Mouse (Mus musculus) splenic B cell, adult 2 months (primary cell): ENCODE results near the gene 4933411K16Rik.
A peak's percentile ranks its signal among the peaks of the same experiment; 100 is the strongest.
"Not testable (repeated sequence)": the region's sequence is repeated elsewhere in the genome, so short reads cannot be mapped to it uniquely, and the experiment has no call there.

Source experiments
- DNase-seq: peaks from one replicate; pipeline ENCODE4 v3.0.0-alpha.2; 2011; ENCODE audit warnings: low read depth, low spot score
- H3K27me3 ChIP-seq: 2 replicates; pipeline ENCODE4 v1.6.1; 2012; ENCODE audit warnings: mild to moderate bottlenecking, low read length, moderate library complexity, mixed read lengths; ENCODE audit not compliant: control insufficient read depth, poor library complexity, insufficient read depth, severe bottlenecking
- H3K36me3 ChIP-seq: 2 replicates; pipeline ENCODE4 v1.6.1; 2012; ENCODE audit warnings: mild to moderate bottlenecking, low read length, moderate library complexity, mixed read lengths; ENCODE audit not compliant: control insufficient read depth, poor library complexity, insufficient read depth, severe bottlenecking

Gene 4933411K16Rik

GRCm38 (mm10) chr19:42079006-42079405 lies 27.0 kb downstream of the 4933411K16Rik start:
- no peak for DNase-seq
- Histone ChIP-seq H3K36me3 (no peaks in the 10 kb centered on the region), H3K27me3 (no peaks in the 10 kb centered on the region)

- no peaks in the 10 kb centered on the region for H3K27me3 ChIP-seq
- DNase-seq: no peak
- H3K36me3 ChIP-seq: no peaks in the 10 kb centered on the region
These were observed 27.9 kb downstream of the 4933411K16Rik start for GRCm38 (mm10) chr19:42079950-42080349.

GRCm38 (mm10) chr19:42080469-42080868 lies 28.4 kb downstream of the 4933411K16Rik start:
- no peak for DNase-seq
- no peaks in the 10 kb centered on the region for H3K36me3 ChIP-seq
- H3K27me3 ChIP-seq: no peaks in the 10 kb centered on the region

- H3K27me3 ChIP-seq, H3K36me3 ChIP-seq, DNase-seq: not testable (repeated sequence)
These were observed 29.6 kb downstream of the 4933411K16Rik start for GRCm38 (mm10) chr19:42081613-42082012.

GRCm38 (mm10) chr19:42085690-42086089 lies 33.6 kb downstream of the 4933411K16Rik start:
- no peaks in the 10 kb centered on the region for H3K36me3 ChIP-seq
- no peak for DNase-seq
- no peaks in the 10 kb centered on the region for H3K27me3 ChIP-seq

- DNase-seq: peak; percentile 61
These were observed 34.1 kb downstream of the 4933411K16Rik start, which contains the start of gene Morn4 for GRCm38 (mm10) chr19:42086166-42086565. Gene Morn4 (minus strand): TSS chr19:42086357.

GRCm38 (mm10) chr19:42089103-42089747 lies 37.2 kb downstream of the 4933411K16Rik start:
- peak; percentile 83 for DNase-seq
- no peaks in the 10 kb centered on the region; the same call in 1 of the 2 replicates for H3K36me3 ChIP-seq
- H3K27me3 ChIP-seq: no peaks in the 10 kb centered on the region

More at GRCm38 (mm10) chr19:42086166-42086565, 34.1 kb downstream of the 4933411K16Rik start, which contains the start of gene Morn4:
- Histone ChIP-seq H3K27me3 (no peaks in the 10 kb centered on the region), H3K36me3 (no peaks in the 10 kb centered on the region)

- Histone ChIP-seq H3K36me3 (no peaks in the 10 kb centered on the region; the same call in 1 of the 2 replicates), H3K27me3 (no peaks in the 10 kb centered on the region)
- peak; percentile 100 for DNase-seq
These were observed 37.9 kb downstream of the 4933411K16Rik start, which contains the start of gene Pi4k2a for GRCm38 (mm10) chr19:42089748-42090595. Gene Pi4k2a (plus strand): TSS chr19:42090470.

GRCm38 (mm10) chr19:42090637-42091141 lies 38.6 kb downstream of the 4933411K16Rik start:
- peak; percentile 57 for DNase-seq
- Histone ChIP-seq H3K27me3 (no peaks in the 10 kb centered on the region), H3K36me3 (no peaks in the 10 kb centered on the region; the same call in 1 of the 2 replicates)

GRCm38 (mm10) chr19:42099406-42099805 lies 47.4 kb downstream of the 4933411K16Rik start:
- DNase-seq: no peak
- H3K36me3 ChIP-seq: 0 out of 2 replicates have a peak, but pooled peaks cover 3% of the 10 kb centered on the region
- no peaks in the 10 kb centered on the region for H3K27me3 ChIP-seq
